Mouse (Mus musculus) C3H10T1/2 (cell line): ENCODE measurements around the gene Zfp148. TPM values are rescaled to one million over a fixed set of nuclear protein-coding genes. Genes with fewer than 3 reads are reported as not detected.

ENCODE experiments used
- polyA plus RNA-seq, 2 experiments: library from polyadenylated mRNA; unstranded; fragments of >200 nt; fragmentation: generic; extraction: Trizol; gene quantifications; one replicate each; pipeline ENCODE4 v1.2.1; 2012; ENCODE audit warnings: missing spikeins in 2 of 2

Gene Zfp148
- 1 to 10 TPM in 1 of 2 experiments, under 1 TPM in 1; 0.44 to 5.0 TPM for polyA plus RNA-seq

DNA sequence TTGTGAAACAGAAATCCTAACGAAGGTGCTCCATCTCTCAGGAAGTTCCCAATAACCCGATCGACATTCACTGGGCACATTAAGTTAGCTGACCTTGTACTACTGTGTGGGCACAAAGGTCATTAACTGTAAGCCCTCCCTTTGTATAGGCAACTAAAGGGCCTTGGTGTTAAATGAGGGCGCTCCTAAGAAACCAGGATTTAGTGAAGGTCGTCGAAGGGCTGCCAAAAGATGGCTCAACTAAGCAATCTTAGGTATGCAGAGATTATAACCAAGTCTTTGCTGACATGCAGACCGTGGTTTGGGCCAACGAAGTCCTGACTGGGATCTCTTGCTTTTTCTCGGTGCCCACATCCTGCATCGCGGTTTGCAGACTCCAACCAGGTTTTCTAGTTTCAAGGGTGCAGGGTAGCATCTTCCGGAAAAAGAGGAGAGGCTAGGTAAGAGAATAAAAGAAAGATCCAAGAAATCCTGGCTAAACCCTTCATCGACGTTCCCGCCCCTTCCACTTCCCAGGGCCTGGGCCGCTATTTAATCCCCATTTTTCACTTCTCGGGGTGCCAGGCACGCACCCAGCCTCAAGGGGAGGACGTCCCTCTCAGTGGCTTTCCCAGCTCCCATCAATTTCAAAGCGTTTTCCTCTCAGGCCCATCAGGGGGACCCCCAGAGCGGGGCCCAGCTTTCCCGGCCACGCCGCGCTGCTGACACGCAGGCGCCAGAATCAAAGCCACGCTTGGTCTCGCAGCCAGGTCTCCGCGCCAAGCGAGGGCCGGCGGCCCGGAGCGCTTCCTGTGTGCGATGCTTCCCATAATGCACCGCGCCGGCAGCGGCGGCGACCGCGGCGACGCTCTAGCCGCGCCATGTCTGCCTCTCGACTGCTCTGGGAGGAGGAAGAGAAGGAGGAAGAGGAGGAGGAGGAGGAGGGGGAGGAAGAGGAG lies at the start of gene Zfp148:
Gene Zfp148, plus strand, starts transcription at position 893 of the 938 bp plus-strand sequence.

DNA sequence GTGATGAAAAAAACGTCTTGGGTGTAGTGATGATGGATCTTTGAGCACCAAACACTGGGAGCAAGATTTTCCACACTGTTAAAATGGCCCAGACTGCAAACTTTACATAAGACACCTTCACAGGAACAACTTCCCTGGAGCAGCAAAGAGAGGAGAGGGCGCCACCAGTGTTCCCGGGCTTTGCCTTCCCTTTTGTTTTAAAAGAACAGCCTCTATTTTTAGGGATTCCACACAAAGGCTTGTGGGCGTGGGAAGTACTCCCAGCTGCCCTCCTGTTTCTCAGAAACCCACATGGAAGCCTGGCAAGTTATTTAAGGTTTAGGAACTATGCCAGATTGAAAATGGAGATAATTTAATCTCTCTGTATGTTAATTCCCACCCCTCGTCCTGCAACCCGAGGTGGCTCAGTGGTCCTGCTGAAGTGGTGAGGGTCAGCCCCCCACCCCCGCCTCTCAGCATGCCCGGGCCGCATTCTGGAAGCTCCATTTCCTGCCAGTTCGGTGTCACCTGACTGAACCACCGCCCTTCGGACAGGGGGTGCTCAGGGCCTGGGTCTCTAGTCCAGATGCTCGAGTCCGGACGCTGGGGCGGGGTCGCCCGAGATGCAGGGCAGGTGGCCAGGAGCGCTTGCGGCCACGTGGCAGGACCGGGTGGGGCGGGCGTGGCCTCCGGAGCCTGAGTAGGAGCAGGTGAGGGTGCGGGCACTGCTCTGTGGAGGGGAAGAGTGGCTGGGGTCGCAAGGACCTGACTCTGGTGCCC lies 136.3 kb downstream of the Zfp148 start, which contains the start of gene Slc12a8:
Gene Slc12a8, plus strand, starts transcription at position 522 of the 759 bp plus-strand sequence.

Other genes starting within 250 kb of the Zfp148 start
- gene Osbpl11, start 195.8 kb upstream of the Zfp148 start, polyA plus RNA-seq, result 1 to 10 TPM in 1 of 2 experiments, under 1 TPM in 1; 0.62 to 6.5 TPM
- 10 to 100 TPM in 1 of 2 experiments, 1 to 10 TPM in 1; 2.4 to 28.8 TPM for gene Snx4, start 129.4 kb upstream of the Zfp148 start, polyA plus RNA-seq
- gene Slc12a8, start 136.5 kb downstream of the Zfp148 start, polyA plus RNA-seq, result under 1 TPM; 0.09 to 0.14 TPM